Mouse (Mus musculus): Measurements from ENCODE around the gene Noxred1.
"Not testable (repeated sequence)": the region's sequence is repeated elsewhere in the genome, so short reads cannot be mapped to it uniquely, and the experiment has no call there.

The Noxred1 gene

DNA sequence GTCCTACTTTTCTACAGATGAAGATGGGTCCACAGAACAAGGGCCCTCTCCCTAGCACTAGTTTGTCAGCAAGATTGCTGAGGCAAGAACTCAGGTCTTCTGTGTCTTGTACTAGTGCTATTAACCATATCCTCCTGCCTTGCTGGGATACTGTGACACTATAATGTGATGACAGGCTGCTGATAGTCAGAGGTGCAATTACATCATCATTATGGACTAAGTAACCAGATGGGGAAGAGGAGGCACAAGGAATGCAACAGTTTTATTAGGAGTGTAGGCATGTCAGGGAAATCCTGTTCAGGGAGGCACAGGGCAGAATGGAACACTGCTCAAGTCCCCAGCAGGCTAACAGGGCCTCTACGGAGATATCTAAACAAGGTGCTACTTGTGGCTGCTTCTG is at the start of gene Noxred1:
Gene Noxred1, minus strand, starts transcription at position 101 of the 400 bp plus-strand sequence.
- DNase-seq (ENCODE audit: low read depth): no peak

GRCm38 (mm10) chr12:87284726-87285125 is 46.2 kb upstream of the Noxred1 start:
- no peak for DNase-seq (ENCODE audit: low read depth)

- no peak for DNase-seq (ENCODE audit: low read depth)
These were observed 45.7 kb upstream of the Noxred1 start for GRCm38 (mm10) chr12:87284268-87284667.

GRCm38 (mm10) chr12:87283706-87284105 is 45.2 kb upstream of the Noxred1 start:
- DNase-seq (ENCODE audit: low read depth): no peak

DNA sequence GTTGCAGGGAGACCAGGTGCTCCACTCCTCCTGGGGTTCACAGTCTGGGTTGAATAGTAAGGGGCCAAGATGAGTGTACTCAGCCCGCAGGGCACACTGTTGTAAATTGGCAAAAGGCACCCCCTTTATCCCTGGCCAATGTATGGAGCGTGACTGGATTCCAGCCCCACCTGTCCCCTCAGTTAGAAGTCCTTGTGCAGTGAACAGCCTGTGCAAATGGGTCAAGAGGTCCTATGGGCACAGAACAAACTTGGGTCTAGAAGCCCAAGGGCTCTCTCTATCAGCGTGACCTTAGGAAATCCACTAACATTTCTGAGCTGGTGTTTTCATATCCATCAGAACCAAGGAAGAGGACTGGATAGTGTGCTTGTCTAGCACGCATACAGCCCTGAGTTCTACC is 44.2 kb upstream of the Noxred1 start:
- DNase-seq (ENCODE audit: low read depth): no peak

DNA sequence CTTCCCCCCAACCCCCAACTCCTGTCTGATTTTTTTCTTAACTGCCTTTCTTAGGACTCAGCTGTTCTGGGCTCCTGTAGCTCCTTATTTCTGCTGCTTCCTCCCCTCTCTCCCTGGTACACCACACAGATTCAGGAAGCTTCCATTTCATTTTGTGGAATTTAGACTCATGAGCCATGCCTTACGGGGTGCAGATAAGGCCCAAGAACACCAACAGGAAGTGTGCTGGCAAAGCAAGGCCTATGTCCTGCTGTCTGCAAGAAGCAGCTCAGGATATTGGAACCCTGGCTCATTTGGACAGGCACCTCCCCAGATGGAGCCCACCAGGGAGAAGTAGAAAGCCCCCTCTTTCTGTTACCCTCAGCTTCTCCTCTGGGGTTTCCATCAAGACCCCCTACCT is 43.2 kb upstream of the Noxred1 start:
- no peak for DNase-seq (ENCODE audit: low read depth)

DNA sequence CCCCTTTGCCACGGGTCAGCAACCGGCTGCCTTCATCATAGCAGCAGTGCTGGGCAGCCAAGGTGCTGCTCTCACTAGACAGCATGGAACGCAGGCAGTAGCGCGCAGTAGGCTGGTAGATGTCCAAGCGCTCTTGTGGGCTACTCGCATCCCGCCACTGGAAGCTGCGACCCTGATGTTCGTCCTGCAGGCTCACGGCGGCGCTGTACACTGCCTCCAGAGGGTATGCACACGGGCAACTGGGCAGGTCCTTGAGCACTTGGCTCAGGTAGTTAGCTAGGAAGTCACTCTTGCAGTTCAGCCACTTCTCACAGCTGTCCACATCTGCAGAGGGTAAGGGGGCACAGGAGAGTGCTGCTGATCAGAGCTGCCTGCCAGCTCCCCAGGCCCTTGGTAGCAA is 41.3 kb upstream of the Noxred1 start:
- DNase-seq (ENCODE audit: low read depth): no peak

DNA sequence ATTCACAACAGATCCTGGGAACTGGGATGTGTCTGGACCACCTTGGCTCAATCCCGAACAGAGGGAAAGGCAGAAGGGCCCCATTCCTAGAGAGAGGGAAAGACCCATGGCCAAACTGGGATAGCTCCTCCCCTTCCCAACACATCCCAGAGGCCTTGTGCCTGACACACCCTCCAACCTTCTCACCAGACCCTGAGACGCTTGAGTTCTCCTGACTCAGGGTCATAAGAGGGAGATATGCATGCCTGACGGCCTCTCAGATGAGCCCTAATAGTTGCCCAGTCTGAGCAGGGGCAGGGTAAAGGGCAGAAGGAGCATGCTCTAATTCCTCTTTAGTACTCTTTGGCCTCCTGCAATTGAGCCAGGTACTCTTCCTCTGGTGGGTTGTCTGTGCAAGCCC is 40.8 kb upstream of the Noxred1 start:
- no peak for DNase-seq (ENCODE audit: low read depth)

DNA sequence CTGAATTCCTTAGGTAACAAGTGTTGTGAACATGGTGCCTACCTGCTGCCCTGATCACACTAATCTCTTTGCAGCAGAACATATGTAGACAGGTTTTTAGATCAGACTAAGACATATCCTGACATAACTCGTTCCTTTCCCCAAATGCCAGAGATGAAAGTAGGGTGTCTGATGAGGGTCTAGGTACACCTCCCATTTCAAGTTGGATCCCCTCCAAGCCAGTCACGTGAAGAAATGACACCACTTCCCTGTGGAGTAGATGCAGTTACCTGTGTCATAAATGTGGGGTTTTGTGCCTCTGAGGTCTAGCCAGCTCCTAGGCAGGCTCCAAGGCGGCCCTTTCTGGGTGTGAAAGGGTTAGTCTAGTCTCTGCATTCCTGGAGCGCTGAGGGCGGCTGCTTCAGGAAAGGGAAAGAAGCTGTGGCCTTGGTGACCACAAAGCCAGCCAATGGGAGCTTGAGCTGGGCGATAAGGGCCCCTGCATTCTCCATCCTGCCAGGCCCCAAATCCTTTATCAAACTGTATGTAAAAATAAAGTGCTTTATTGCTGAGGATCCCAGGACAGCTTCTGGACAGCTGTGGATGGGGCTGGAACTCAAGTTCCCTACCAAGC is 39.7 kb upstream of the Noxred1 start:
- DNase-seq (ENCODE audit: low read depth): no peak

- not testable (repeated sequence) for DNase-seq (ENCODE audit: low read depth)
These were observed 38.7 kb upstream of the Noxred1 start for GRCm38 (mm10) chr12:87277251-87277650.

- DNase-seq (ENCODE audit: low read depth): no peak
These were observed 36.6 kb upstream of the Noxred1 start for GRCm38 (mm10) chr12:87274853-87275831.

- DNase-seq (ENCODE audit: low read depth): peak; percentile 58
These were observed 29.1 kb upstream of the Noxred1 start for GRCm38 (mm10) chr12:87267682-87268081.

DNA sequence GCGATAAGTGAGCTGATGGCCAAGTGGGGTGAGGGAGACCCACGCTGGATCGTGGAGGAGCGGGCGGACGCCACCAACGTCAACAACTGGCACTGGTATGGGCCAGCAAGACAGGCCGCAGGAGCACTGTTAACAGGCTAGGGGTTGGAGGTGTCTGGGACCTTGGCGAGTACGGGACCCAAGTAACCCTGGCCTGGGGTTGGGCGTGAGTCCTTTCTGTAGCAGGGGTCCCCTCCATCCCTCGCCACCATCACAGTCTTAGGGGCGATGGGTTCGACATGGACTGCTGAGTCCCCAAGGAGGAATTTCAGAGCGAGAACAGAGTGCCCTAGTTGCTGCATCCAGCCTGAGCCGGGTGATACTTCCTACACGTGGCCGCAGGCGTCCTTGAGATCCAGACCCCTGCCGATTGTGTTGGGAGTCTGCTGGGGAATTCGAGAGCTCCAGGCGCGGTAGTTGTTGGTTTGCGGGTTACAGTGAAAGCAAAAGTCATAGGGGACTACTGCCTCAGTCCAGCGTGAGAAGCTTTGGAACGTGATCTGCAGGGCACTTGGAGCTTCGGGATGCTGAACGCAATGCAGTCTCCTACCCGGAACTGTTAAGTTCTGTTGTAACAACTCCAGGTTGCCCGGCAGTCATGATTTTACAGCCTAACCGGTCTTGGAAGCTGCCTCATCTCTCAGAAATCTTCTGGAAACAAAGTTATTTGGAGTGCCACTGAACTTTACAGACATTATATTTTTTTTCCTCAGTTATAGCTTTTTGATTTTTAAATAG is 28.5 kb upstream of the Noxred1 start:
- no peak for DNase-seq (ENCODE audit: low read depth)

- DNase-seq (ENCODE audit: low read depth): peak; percentile 97
These were observed 27.7 kb upstream of the Noxred1 start, which contains the start of the genes Vipas39 and Ahsa1 for GRCm38 (mm10) chr12:87266108-87266826. Gene Vipas39 (minus strand): TSS chr12:87266256. Gene Ahsa1 (plus strand): TSS chr12:87266479.

GRCm38 (mm10) chr12:87265444-87265843 is 26.9 kb upstream of the Noxred1 start:
- no peak for DNase-seq (ENCODE audit: low read depth)

- no peak for DNase-seq (ENCODE audit: low read depth)
These were observed 22.0 kb upstream of the Noxred1 start for GRCm38 (mm10) chr12:87260562-87260961.

- peak; percentile 18 for DNase-seq (ENCODE audit: low read depth)
These were observed 18.1 kb upstream of the Noxred1 start for GRCm38 (mm10) chr12:87256629-87257028.

GRCm38 (mm10) chr12:87253878-87254277 is 15.3 kb upstream of the Noxred1 start:
- no peak for DNase-seq (ENCODE audit: low read depth)

DNA sequence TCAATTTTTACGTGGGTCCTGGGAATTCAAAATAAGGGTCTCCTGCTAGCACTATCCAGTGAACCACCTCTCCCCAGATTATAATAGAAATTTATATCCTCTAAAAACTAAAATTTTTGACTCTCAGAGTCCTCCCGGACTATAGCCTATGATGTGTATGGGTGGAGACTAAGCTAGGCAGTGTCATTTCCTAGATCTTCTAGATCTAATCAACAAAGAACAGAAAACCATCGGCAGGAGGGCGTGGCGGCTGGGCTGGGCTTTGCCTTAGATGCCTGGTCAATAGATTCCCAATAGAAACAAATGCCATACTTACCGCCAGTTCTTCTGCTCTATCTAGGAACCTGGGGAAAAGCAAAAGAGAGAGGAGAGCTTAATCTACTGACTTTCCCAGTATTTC is 11.6 kb upstream of the Noxred1 start:
- DNase-seq (ENCODE audit: low read depth): no peak

GRCm38 (mm10) chr12:87236882-87237483 is 1.5 kb downstream of the Noxred1 start:
- peak; percentile 25 for DNase-seq (ENCODE audit: low read depth)

DNA sequence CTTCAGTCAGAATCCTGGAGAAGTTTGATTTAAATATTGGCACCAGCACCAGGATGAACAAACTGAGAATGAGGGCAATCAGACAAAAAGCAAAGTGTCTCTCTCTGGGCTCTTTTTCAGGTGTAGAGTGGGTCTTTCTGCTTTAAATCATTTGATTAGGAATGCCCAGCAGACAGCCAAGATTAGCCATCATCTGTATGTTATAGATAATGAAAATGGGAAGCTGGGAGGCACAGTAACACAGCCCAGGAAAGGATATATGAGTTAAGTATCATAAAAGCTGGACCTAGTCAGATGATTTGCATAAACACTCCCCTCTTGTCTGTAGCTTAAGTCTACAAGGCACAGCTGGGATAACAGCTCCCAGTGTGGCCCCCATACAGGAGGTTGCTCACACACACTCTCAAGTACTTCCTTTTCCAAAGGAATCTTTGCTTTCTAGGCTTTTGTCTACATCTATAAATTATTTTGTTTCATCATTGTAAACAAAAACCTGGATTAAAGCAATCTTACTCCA is 8.1 kb downstream of the Noxred1 start:
- DNase-seq (ENCODE audit: low read depth): no peak
